Mouse (Mus musculus) neutrophil, adult 5-6 weeks (primary cell): ENCODE measurements around the gene Zic3. TPM values are rescaled to one million over a fixed set of nuclear protein-coding genes. Genes with fewer than 3 reads are reported as not detected.

ENCODE experiments used
- ATAC-seq: fragments of 151-379, 151-347 bp; 2 replicates; pipeline ENCODE4 v1.8.0; 2017; ENCODE audit warnings: mild to moderate bottlenecking, moderate TSS enrichment; ENCODE audit not compliant: insufficient number of reproducible peaks, poor library complexity, low FRiP score, severe bottlenecking; ENCODE audit errors: extremely low read depth
- total RNA-seq: library from RNA; stranded (forward); fragments of 200-1000 nt; gene quantifications from 2 replicates; pipeline ENCODE4 v1.2.3, GENCODE M21; 2017

Zic3 gene
- total RNA-seq, 1 experiment from 2014 or later = not detected

- no peak for ATAC-seq
Observed at GRCm38 (mm10) chrX:58038061-58039007, 15.8 kb downstream of the Zic3 start.

DNA sequence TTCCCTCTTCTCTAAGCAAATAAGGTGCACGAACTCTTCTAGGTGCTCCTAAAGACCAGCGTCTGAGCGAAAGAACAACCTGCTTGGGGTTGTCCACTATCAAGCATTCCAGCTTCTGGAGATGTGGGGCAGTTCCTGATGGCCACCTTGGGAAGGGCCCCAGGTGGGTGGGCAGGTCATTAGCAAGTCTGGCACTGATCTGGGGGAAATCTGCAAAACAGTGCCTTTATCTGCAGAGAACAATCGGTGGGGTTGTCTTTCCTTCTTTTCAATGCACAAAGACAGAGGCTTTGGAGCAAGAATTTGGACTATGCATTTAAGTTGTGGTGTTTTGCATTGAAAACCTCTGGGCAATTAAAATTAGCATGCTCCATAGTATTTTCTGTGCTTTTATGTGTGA is 17.2 kb downstream of the Zic3 start:
- ATAC-seq = no peak

GRCm38 (mm10) chrX:58041865-58042264 is 19.4 kb downstream of the Zic3 start:
- no peak for ATAC-seq

- no peak for ATAC-seq
Observed at GRCm38 (mm10) chrX:58042512-58042911, 20.0 kb downstream of the Zic3 start.
